Mouse (Mus musculus): ENCODE measurements around the gene Syngr1. TPM values are rescaled to one million over a fixed set of nuclear protein-coding genes. Genes with fewer than 3 reads are reported as not detected.

Gene Syngr1
- total and polyA plus RNA-seq, 3 experiments: 44.2 to 86.9 (median 74.6) TPM

DNA sequence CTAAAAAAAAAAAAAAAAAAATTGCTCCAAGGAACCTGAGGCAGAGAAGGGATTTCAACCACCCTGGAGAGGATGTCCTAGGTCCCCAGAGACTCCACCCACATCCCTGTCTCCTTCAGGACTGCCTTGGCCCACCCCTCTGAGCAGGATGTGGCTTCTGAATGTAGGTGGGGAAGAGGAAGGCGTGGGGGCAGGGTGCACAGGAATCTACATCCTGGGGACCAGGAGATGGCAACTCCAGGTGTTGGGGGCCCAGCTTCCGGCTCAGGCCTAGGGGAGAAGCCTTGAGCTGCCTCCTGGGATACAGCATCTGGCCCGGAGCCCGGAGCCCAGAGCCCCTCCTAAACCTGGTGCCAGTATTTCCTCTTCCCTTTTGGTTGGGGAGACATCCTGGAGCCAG lies 41.0 kb upstream of the Syngr1 start:
- H3K27me3 ChIP-seq (ENCODE audit: insufficient read depth, low read length): peaks cover 16% of the 10 kb centered on the region; the same call in 1 of the 2 replicates
- no peak overlapping the region for H3K4me3 ChIP-seq (ENCODE audit: low read depth, low read length)
- TF ChIP-seq CTCF (IDR thresholded peaks at IDR 0.05; ENCODE audit: low read depth, low read length) (no peak), GATA1 (IDR thresholded peaks at IDR 0.05; ENCODE audit: borderline replicate concordance, low read length) (no peak), POLR2AphosphoS5 (IDR thresholded peaks at IDR 0.05; ENCODE audit: insufficient replicate concordance, low read depth, low read length) (no peak), TAL1 (conservative IDR thresholded peaks at IDR 0.05; ENCODE audit: low read depth, low read length) (no peak), GATA2 (IDR thresholded peaks at IDR 0.05; ENCODE audit: borderline replicate concordance, low read depth, low read length) (no peak)
- H3K36me3 ChIP-seq (replicated peaks): no peaks in the 10 kb centered on the region
- DNase-seq (ENCODE audit: low spot score) (no peak), ATAC-seq (ENCODE audit: extremely low read depth, insufficient number of reproducible peaks, low FRiP score, poor library complexity, severe bottlenecking) (no peak)
- peaks cover 6% of the 10 kb centered on the region for H3K4me1 ChIP-seq (ENCODE audit: insufficient read depth, low read depth, low read length)
- peaks cover 4% of the 10 kb centered on the region for H3K9me3 ChIP-seq (replicated peaks)

DNA sequence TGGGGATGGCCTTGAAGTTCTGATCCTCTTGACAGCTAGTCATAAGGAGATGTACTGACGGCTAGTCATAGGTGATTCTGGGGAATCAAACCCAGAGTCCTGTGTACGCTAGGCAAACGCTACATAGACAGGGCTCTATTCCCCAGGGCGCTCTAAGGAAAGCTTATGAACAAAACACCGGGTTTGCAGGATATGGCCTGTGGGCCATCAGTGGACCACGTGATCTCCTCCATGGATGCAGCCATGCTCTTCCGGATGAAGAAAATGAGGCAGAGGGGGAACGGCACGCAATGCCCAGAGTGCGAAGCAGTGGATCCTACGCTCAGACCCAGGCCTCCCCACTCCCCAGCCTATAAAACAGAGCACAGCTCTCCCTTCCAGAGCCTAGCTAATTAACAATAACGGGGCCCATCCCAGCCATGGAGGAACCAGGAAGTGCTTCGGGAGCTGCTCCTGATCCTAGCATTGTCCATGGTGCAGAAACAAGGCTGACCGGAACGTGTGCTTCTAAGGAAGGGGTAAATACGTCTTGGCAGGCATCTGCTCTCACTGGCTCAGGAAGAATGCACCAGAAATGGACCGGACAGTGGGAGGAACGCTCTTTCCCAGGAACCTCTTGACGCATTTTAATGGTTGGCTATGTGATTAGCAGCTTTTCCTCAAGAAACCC lies 39.9 kb upstream of the Syngr1 start:
- H3K36me3 ChIP-seq (replicated peaks): no peaks in the 10 kb centered on the region
- H3K9me3 ChIP-seq (replicated peaks): no peaks in the 10 kb centered on the region; the same call in 1 of the 2 replicates
- peaks cover 6% of the 10 kb centered on the region for H3K4me1 ChIP-seq (ENCODE audit: insufficient read depth, low read depth, low read length)
- ATAC-seq (ENCODE audit: extremely low read depth, insufficient number of reproducible peaks, low FRiP score, poor library complexity, severe bottlenecking) (no peak), DNase-seq (ENCODE audit: low spot score) (no peak)
- peaks cover 16% of the 10 kb centered on the region; the same call in 1 of the 2 replicates for H3K27me3 ChIP-seq (ENCODE audit: insufficient read depth, low read length)
- TF ChIP-seq TAL1 (conservative IDR thresholded peaks at IDR 0.05; ENCODE audit: low read depth, low read length) (no peak), GATA2 (IDR thresholded peaks at IDR 0.05; ENCODE audit: borderline replicate concordance, low read depth, low read length) (no peak), GATA1 (IDR thresholded peaks at IDR 0.05; ENCODE audit: borderline replicate concordance, low read length) (no peak)
- no peak overlapping the region for H3K4me3 ChIP-seq (ENCODE audit: low read depth, low read length)

DNA sequence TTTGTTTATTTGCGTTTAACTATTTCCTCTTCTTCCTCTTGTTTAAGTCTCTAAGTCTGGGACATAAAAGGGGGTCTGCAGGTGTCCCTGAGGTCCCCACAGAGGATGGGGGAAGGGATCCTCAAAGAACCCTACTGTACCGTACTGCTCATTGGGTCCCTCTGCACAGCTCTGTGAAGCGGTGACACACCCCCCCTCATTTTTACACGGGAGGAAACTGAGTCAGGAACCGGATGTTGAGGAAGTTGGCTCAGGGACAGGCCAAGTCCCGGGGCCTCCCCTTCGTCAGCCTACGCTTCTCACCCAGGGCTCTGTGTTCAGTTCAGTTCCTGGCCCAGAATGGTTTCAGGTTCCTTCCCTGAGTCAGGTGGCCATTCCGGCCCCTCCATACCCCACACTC lies 39.4 kb upstream of the Syngr1 start:
- TF ChIP-seq CTCF (IDR thresholded peaks at IDR 0.05; ENCODE audit: low read depth, low read length) (no peak), GATA1 (IDR thresholded peaks at IDR 0.05; ENCODE audit: borderline replicate concordance, low read length) (no peak), TAL1 (conservative IDR thresholded peaks at IDR 0.05; ENCODE audit: low read depth, low read length) (no peak), GATA2 (IDR thresholded peaks at IDR 0.05; ENCODE audit: borderline replicate concordance, low read depth, low read length) (no peak), POLR2AphosphoS5 (IDR thresholded peaks at IDR 0.05; ENCODE audit: insufficient replicate concordance, low read depth, low read length) (no peak)
- peaks cover 16% of the 10 kb centered on the region; the same call in 1 of the 2 replicates for H3K27me3 ChIP-seq (ENCODE audit: insufficient read depth, low read length)
- H3K9me3 ChIP-seq (replicated peaks): no peaks in the 10 kb centered on the region; the same call in 1 of the 2 replicates
- peaks cover 6% of the 10 kb centered on the region for H3K4me1 ChIP-seq (ENCODE audit: insufficient read depth, low read depth, low read length)
- no peak overlapping the region for H3K4me3 ChIP-seq (ENCODE audit: low read depth, low read length)
- ATAC-seq (ENCODE audit: extremely low read depth, insufficient number of reproducible peaks, low FRiP score, poor library complexity, severe bottlenecking): no peak
- no peak for DNase-seq (ENCODE audit: low spot score)
- no peaks in the 10 kb centered on the region for H3K36me3 ChIP-seq (replicated peaks)

DNA sequence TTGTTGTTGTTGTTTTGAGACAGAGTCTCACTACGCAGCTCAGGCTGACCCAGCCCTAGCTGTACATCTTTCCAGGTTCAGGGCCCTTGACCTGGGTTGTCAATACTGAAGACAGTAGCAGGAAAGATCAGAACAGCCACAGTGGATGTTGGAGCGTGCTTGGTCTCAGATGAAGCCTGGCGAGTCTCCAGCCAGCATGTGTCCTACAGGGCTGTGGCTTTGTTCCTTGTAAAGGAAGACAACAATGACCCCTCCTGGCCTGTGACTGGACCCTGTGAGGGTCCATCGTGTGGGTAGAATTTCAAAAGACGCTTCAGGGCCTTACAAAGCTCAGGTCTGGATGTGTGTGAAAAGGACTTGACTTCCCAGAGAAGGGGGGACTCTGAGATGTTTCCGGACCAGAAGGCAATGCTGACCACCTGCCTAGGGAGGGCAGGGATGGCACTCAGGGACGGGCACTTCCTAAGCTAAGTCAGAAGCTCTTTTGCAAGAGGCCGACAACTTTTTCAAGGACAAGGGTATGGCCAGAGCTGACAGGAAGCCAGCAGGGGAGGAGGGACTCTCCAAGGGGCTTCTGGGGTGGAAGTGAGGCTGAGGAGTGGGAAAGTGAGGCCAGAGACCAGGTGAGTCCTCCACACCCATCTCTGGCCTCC lies 37.6 kb upstream of the Syngr1 start:
- no peak for TF ChIP-seq GATA2 (IDR thresholded peaks at IDR 0.05; ENCODE audit: borderline replicate concordance, low read depth, low read length)
- no peak for TF ChIP-seq CTCF (IDR thresholded peaks at IDR 0.05; ENCODE audit: low read depth, low read length)
- TF ChIP-seq GATA1 (IDR thresholded peaks at IDR 0.05; ENCODE audit: borderline replicate concordance, low read length): no peak
- no peak for TF ChIP-seq TAL1 (conservative IDR thresholded peaks at IDR 0.05; ENCODE audit: low read depth, low read length)
- TF ChIP-seq POLR2AphosphoS5 (IDR thresholded peaks at IDR 0.05; ENCODE audit: insufficient replicate concordance, low read depth, low read length): no peak
- H3K36me3 ChIP-seq (replicated peaks): no peaks in the 10 kb centered on the region
- H3K4me1 ChIP-seq (ENCODE audit: insufficient read depth, low read depth, low read length): peaks cover 6% of the 10 kb centered on the region

DNA sequence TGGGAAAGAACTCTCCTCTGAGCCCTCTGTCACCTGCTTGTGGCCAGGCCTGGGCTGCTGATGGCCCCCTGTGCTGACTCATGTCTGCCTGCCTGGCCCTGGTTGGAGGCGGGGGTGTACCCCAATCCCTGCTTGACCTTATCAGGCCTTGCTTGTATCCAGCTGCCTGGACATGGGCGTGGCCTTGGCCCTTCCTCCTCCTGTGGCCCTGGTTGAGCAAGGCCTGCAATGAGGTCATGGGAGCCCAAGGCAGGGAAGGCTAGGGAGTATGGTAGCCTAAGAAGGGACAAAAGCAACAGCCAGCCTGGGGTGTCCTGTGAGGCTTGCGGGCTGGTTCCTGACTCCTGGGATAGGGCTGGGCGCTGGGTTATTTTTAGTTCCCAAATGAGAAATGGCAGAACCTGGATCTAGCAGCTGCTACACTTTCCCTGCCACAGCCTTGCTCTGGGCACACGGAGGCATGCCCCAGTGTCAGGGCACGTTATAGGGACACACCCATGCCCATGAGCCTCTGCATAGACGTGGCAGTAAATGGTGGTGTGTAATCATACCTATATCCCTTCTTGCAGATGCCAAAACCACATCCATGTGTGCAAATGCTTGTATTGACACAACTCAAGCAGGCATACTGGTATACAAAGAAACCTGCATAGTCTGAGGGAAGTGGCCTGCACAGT lies 37.0 kb upstream of the Syngr1 start:
- Histone ChIP-seq H3K4me1 (ENCODE audit: insufficient read depth, low read depth, low read length) (peaks cover 6% of the 10 kb centered on the region), H3K9me3 (replicated peaks) (no peaks in the 10 kb centered on the region; the same call in 1 of the 2 replicates), H3K36me3 (replicated peaks) (no peaks in the 10 kb centered on the region), H3K4me3 (ENCODE audit: low read depth, low read length) (no peak overlapping the region), H3K27me3 (ENCODE audit: insufficient read depth, low read length) (peaks cover 5% of the 10 kb centered on the region; the same call in 1 of the 2 replicates)
- DNase-seq (ENCODE audit: low spot score) (no peak), ATAC-seq (ENCODE audit: extremely low read depth, insufficient number of reproducible peaks, low FRiP score, poor library complexity, severe bottlenecking) (no peak)
- no peak for TF ChIP-seq CTCF (IDR thresholded peaks at IDR 0.05; ENCODE audit: low read depth, low read length)
- no peak for TF ChIP-seq POLR2AphosphoS5 (IDR thresholded peaks at IDR 0.05; ENCODE audit: insufficient replicate concordance, low read depth, low read length)
- no peak for TF ChIP-seq GATA1 (IDR thresholded peaks at IDR 0.05; ENCODE audit: borderline replicate concordance, low read length)
- TF ChIP-seq GATA2 (IDR thresholded peaks at IDR 0.05; ENCODE audit: borderline replicate concordance, low read depth, low read length): no peak
- no peak for TF ChIP-seq TAL1 (conservative IDR thresholded peaks at IDR 0.05; ENCODE audit: low read depth, low read length)

More for the DNA sequence above, 37.6 kb upstream of the Syngr1 start:
- no peak overlapping the region for H3K4me3 ChIP-seq (ENCODE audit: low read depth, low read length)
- H3K9me3 ChIP-seq (replicated peaks): no peaks in the 10 kb centered on the region; the same call in 1 of the 2 replicates
- peaks cover 8% of the 10 kb centered on the region; the same call in 1 of the 2 replicates for H3K27me3 ChIP-seq (ENCODE audit: insufficient read depth, low read length)
- ATAC-seq (ENCODE audit: extremely low read depth, insufficient number of reproducible peaks, low FRiP score, poor library complexity, severe bottlenecking): no peak
- DNase-seq (ENCODE audit: low spot score): no peak

DNA sequence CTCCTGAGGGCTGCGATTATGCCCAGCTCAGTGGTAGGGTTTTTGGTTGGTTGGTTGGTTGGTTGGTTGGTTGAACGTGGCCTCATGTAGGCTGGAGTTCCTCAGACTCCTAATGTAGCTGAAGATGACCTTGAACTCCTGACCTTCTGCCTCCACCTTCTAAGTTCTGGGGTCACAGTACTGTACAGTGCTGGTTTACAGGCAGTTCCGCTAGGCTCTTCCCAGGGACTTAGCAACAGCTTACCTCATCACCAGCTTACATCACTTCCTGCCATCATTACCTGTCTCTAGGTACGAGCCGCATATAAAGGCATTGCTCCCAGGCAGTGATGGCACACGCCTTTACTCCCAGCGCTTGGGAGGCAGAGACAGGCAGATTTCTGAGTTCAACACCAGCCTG lies 33.0 kb upstream of the Syngr1 start:
- no peak overlapping the region for H3K4me3 ChIP-seq (ENCODE audit: low read depth, low read length)
- DNase-seq (ENCODE audit: low spot score) (no peak), ATAC-seq (ENCODE audit: extremely low read depth, insufficient number of reproducible peaks, low FRiP score, poor library complexity, severe bottlenecking) (no peak)
- H3K9me3 ChIP-seq (replicated peaks): no peaks in the 10 kb centered on the region; the same call in 1 of the 2 replicates
- H3K36me3 ChIP-seq (replicated peaks): no peaks in the 10 kb centered on the region
- peaks cover 6% of the 10 kb centered on the region for H3K4me1 ChIP-seq (ENCODE audit: insufficient read depth, low read depth, low read length)
- TF ChIP-seq GATA2 (IDR thresholded peaks at IDR 0.05; ENCODE audit: borderline replicate concordance, low read depth, low read length) (no peak), CTCF (IDR thresholded peaks at IDR 0.05; ENCODE audit: low read depth, low read length) (no peak), POLR2AphosphoS5 (IDR thresholded peaks at IDR 0.05; ENCODE audit: insufficient replicate concordance, low read depth, low read length) (no peak), TAL1 (conservative IDR thresholded peaks at IDR 0.05; ENCODE audit: low read depth, low read length) (no peak), GATA1 (IDR thresholded peaks at IDR 0.05; ENCODE audit: borderline replicate concordance, low read length) (no peak)
- peaks cover 9% of the 10 kb centered on the region for H3K27me3 ChIP-seq (ENCODE audit: insufficient read depth, low read length)

Data from G1E (cell line).